Mouse (Mus musculus) ovary, adult 18-20 months (tissue): ENCODE results near the gene Lin54.

ENCODE experiments used
- DNase-seq: peaks from one replicate; pipeline ENCODE4 v3.0.0; 2022; ENCODE audit warnings: low spot score, mixed read lengths

Gene Lin54

DNA sequence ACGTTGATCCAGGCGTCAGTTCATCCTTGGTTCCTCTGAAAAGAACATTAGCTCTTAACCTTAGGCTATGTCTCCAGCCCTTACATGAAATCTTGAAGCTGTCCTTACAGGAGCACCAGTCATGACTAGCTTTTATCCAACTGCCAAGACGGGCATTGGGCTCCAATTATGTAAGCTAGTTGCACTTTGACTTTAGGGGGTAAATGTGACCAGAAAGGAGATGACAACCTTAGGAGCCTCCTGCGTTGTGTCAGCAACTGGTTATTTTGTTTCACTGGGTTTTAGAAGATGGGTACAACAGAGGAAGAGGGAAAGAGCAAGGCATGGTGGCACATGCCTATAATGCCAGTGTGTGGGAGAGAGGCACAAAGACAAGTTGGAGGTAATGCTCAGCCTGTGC, 81.6 kb downstream of the Lin54 start:
- no peak for DNase-seq

DNA sequence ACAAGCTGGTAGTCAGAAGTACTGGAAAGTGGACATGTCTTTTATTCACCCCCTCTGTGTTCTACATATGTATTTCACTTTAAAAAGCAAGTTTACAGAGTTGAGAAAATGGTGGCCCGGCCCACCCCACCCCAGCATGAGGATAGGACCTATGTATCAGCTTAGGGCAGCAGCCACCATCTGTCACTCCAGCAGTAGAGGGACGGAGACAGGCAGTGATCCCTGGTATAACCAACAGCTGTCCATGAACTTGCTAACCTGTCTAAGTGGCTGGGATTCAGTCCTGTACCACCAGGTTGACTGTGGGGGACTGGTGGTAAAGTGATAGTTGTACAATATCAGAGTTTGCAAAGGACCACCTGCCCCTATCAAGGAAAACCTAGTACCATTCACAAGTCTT, 82.4 kb downstream of the Lin54 start:
- DNase-seq: no peak

GRCm38 (mm10) chr5:100415761-100416590, 84.5 kb downstream of the Lin54 start, which contains the start of gene Sec31a:
Gene Sec31a (minus strand): TSS chr5:100416234.
- peak; percentile 98 for DNase-seq

DNA sequence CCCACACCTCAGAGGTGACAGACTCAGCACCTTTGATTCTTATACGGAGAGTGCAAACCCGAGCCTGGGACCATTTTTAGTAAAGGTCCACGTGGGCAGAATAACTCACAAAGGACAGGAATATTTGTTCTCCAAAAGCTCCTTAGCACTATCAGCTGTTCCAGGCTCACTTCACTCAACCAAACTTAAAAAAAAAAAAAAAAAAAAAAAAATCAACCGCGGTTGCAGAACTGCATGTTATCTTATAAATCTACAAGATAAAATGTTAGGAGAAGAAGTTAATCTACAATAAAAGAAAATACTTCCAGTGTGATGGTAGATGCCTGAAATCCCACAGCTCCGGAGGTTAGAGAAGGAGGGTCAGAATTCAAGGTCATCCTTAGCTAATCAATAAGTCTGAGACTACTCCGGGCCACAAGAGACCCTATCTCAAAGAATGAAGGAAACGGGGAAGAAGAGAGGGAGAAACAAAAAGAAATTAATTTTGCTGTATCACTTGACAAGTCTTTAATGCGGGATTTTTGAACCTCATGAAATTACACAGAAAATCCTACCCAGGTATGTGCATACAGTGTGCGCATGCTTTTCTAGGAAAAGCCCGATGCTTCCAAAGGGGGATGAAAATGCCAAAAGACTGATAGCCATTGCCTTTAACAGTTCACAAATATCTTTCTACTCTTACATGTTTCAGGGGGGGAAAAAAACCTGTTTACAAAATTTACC, 85.8 kb downstream of the Lin54 start:
- DNase-seq: no peak

DNA sequence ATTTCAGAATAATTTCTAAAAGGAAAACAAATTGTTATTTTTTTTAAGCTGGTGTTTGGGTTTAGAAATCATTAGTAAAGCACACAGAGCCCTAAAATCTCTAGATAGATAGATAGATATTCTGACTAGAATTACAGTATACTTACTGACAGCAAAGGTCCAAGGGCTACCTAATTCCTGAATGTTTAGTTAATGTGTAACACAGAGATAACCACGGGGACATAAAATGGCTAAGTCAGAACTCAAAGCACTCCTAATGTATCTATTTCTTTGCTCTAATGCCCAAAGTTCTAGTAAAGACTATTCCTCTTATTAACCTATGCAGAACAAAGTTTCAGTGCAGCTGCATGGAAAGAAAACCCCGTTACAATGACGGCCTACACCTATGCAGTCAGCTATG, 87.6 kb downstream of the Lin54 start:
- DNase-seq: no peak

- no peak for DNase-seq
Measured at GRCm38 (mm10) chr5:100410281-100410680, 90.2 kb downstream of the Lin54 start.

DNA sequence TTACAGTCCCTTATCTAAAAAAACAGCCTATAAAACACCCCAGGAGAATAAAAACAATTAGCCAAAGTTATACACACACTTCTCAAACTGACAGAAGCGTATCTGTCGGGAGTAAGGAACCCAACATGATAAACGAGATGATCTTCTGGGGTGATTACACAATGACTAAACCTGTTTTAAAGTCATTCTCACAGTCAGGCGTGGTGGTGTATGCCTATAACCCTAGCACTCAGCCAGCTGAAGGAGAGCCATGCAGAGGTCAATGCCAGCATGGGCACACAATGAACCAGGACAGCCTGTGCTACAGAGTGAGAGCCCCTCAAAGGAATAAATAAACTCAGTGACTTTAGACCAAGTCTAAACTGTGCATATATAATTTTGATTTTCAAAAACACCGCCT, 92.0 kb downstream of the Lin54 start:
- no peak for DNase-seq

DNA sequence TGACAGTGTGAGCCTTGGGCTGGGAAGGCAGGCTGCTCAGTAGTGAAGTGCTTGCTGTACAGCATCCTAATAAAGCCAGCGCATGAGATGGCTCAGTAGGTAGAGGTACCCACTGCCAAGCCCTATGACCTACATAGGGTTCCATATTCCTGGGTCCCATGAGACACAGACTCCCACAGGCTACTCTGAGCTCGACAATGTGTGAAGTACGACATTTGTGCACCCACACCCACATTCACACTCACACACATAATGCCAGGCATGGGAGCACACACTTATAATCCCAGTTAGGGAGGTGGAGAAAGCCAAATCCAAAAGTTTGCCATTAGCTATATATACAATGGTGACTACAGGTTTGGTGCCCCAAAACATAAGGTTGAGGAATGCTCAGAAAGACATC, 103.7 kb downstream of the Lin54 start:
- no peak for DNase-seq

DNA sequence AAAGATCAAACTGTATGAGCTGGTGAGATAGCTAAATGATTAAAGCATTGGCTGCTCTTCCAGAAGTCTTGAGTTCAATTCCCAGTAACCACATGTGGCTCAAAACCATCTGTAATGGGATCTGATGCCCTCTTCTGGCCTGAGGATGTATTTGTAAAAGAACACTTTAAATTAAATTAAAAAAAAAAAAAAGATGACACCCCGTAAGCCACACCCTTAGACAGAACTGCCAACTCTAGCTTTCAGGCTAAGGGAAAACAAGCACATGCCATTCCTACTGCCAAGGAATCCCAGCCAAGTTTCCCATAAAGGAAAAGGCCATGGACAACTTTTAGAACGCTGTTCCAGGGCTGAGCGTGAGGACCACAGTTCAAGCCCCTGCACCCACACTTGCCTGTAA, 106.8 kb downstream of the Lin54 start:
- no peak for DNase-seq

DNA sequence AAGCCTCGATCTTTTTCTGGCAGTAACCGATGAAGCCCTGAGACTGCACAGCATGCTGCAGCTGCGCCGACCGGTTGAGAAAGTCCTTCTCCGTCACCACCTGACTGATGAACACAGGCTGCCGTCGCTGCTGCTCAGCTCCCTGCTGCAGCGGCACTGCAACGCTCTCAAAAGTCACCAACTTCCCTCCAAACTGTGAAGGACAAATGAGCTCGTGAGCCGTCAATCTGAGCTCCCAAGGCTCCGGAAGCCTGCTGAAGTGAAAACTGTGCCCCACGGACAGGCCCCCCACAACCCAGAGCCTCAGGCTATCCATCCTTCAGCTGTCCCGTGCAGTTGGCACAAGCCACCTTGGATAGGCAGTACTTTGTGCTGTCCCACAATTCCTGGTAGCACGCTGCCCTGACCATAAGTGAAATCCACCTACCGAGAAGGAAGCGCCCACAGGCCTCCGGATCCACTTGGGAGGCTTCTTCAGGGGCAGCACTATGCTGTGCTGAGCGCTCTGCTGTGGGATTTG, 107.9 kb downstream of the Lin54 start:
- DNase-seq: no peak
